Mouse (Mus musculus) small intestine, adult 2 months (tissue): ENCODE results near the gene Nmu.

Experiments used
- CTCF ChIP-seq: fragments of 200-500 bp; IDR thresholded peaks from 2 replicates; pipeline ENCODE4 v1.5.1; 2012; ENCODE audit warnings: low read depth, mild to moderate bottlenecking, control low read depth, inconsistent platforms, low read length, moderate library complexity, mixed read lengths; ENCODE audit not compliant: insufficient replicate concordance, insufficient read length; ENCODE audit errors: extremely low read depth
- POLR2A ChIP-seq: fragments of 200-500 bp; IDR thresholded peaks from 2 replicates; pipeline ENCODE4 v1.6.1; 2012; ENCODE audit warnings: low read depth, mild to moderate bottlenecking, control low read depth, inconsistent platforms, low read length, moderate library complexity

GRCm38 (mm10) chr5:76346137-76346536 lies 17.5 kb downstream of the Nmu start:
- TF ChIP-seq POLR2A (no peak), CTCF (no peak)
